Mouse (Mus musculus): ENCODE data around the gene Ift43. TPM values are rescaled to one million over a fixed set of nuclear protein-coding genes. Genes with fewer than 3 reads are reported as not detected.

Ift43 gene
- polyA plus RNA-seq, 1 experiment from 2014 or later = 57.7 TPM

- Histone ChIP-seq H3K27me3 (replicated peaks) (no peaks in the 10 kb centered on the region), H3K9me3 (no peaks in the 10 kb centered on the region), H3K4me1 (peaks cover 16% of the 10 kb centered on the region), H3K4me2 (no peak overlapping the region), H3K4me3 (replicated peaks) (no peak overlapping the region), H3K36me3 (no peaks in the 10 kb centered on the region), H3K9ac (no peak overlapping the region), H3K27ac (no peak overlapping the region)
- ATAC-seq (ENCODE audit: insufficient read depth, low FRiP score, low read depth) = no peak
- 88% methylated on average over 6 of the region's 6 CpGs for WGBS
Observed at GRCm38 (mm10) chr12:86161436-86161835, 79.1 kb downstream of the Ift43 start.

- peaks cover 16% of the 10 kb centered on the region for H3K4me1 ChIP-seq
- no peaks in the 10 kb centered on the region for H3K27me3 ChIP-seq (replicated peaks)
- no peak overlapping the region for H3K27ac ChIP-seq
- no peaks in the 10 kb centered on the region for H3K9me3 ChIP-seq
- ATAC-seq (ENCODE audit: insufficient read depth, low FRiP score, low read depth) = no peak
- no peak overlapping the region for H3K9ac ChIP-seq
- H3K4me3 ChIP-seq (replicated peaks) = no peak overlapping the region
- no peak overlapping the region for H3K4me2 ChIP-seq
- WGBS = 86% methylated on average over 5 of the region's 5 CpGs
- H3K36me3 ChIP-seq = no peaks in the 10 kb centered on the region
Observed at GRCm38 (mm10) chr12:86161942-86162341, 79.6 kb downstream of the Ift43 start.

- no peaks in the 10 kb centered on the region for H3K9me3 ChIP-seq
- peaks cover 11% of the 10 kb centered on the region for H3K4me1 ChIP-seq
- no peaks in the 10 kb centered on the region for H3K27me3 ChIP-seq (replicated peaks)
- no peak overlapping the region for H3K27ac ChIP-seq
- no peak overlapping the region for H3K9ac ChIP-seq
- WGBS = 49% methylated on average over 12 of the region's 12 CpGs
- no peak overlapping the region for H3K4me3 ChIP-seq (replicated peaks)
- no peak overlapping the region for H3K4me2 ChIP-seq
- ATAC-seq (ENCODE audit: insufficient read depth, low FRiP score, low read depth) = no peak
- H3K36me3 ChIP-seq = no peaks in the 10 kb centered on the region
Observed at GRCm38 (mm10) chr12:86162890-86163816, 80.8 kb downstream of the Ift43 start.

- Histone ChIP-seq H3K4me1 (peaks cover 5% of the 10 kb centered on the region; the same call in 1 of the 2 replicates), H3K27me3 (replicated peaks) (0 out of 2 replicates have a peak, but pooled peaks cover 1% of the 10 kb centered on the region), H3K9me3 (no peaks in the 10 kb centered on the region), H3K36me3 (no peaks in the 10 kb centered on the region), H3K9ac (no peak overlapping the region), H3K27ac (no peak overlapping the region), H3K4me2 (no peak overlapping the region), H3K4me3 (replicated peaks) (no peak overlapping the region)
- no peak for ATAC-seq (ENCODE audit: insufficient read depth, low FRiP score, low read depth)
- WGBS = 61% methylated on average over 2 of the region's 2 CpGs
Observed at GRCm38 (mm10) chr12:86166244-86166643, 83.9 kb downstream of the Ift43 start.

- no peak; the same call in 1 of the 2 replicates for ATAC-seq (ENCODE audit: insufficient read depth, low FRiP score, low read depth)
- H3K9me3 ChIP-seq = no peaks in the 10 kb centered on the region
- 42% methylated on average over 9 of the region's 9 CpGs for WGBS
Observed at GRCm38 (mm10) chr12:86167075-86167474, 84.7 kb downstream of the Ift43 start.

GRCm38 (mm10) chr12:86168712-86169111, 86.4 kb downstream of the Ift43 start:
- peaks cover 5% of the 10 kb centered on the region; the same call in 1 of the 2 replicates for H3K4me1 ChIP-seq
- no peak overlapping the region for H3K9ac ChIP-seq
- H3K36me3 ChIP-seq = no peaks in the 10 kb centered on the region
- H3K4me3 ChIP-seq (replicated peaks) = no peak overlapping the region
- H3K9me3 ChIP-seq = no peaks in the 10 kb centered on the region
- 48% methylated on average over 1 of the region's 1 CpGs for WGBS
- no peak overlapping the region for H3K4me2 ChIP-seq
- H3K27me3 ChIP-seq (replicated peaks) = 0 out of 2 replicates have a peak, but pooled peaks cover 3% of the 10 kb centered on the region
- ATAC-seq (ENCODE audit: insufficient read depth, low FRiP score, low read depth) = no peak
- H3K27ac ChIP-seq = no peak overlapping the region

More at GRCm38 (mm10) chr12:86167075-86167474, 84.7 kb downstream of the Ift43 start:
- Histone ChIP-seq H3K4me1 (peaks cover 5% of the 10 kb centered on the region; the same call in 1 of the 2 replicates), H3K4me3 (replicated peaks) (no peak overlapping the region), H3K27me3 (replicated peaks) (0 out of 2 replicates have a peak, but pooled peaks cover 3% of the 10 kb centered on the region), H3K27ac (no peak overlapping the region), H3K36me3 (no peaks in the 10 kb centered on the region), H3K4me2 (no peak overlapping the region), H3K9ac (no peak overlapping the region)

GRCm38 (mm10) chr12:86169195-86169594, 86.9 kb downstream of the Ift43 start:
- Histone ChIP-seq H3K27ac (no peak overlapping the region), H3K27me3 (replicated peaks) (0 out of 2 replicates have a peak, but pooled peaks cover 3% of the 10 kb centered on the region), H3K4me2 (no peak overlapping the region), H3K9ac (no peak overlapping the region), H3K36me3 (no peaks in the 10 kb centered on the region), H3K4me3 (replicated peaks) (no peak overlapping the region), H3K9me3 (no peaks in the 10 kb centered on the region), H3K4me1 (peaks cover 5% of the 10 kb centered on the region; the same call in 1 of the 2 replicates)
- 60% methylated on average over 5 of the region's 5 CpGs for WGBS
- ATAC-seq (ENCODE audit: insufficient read depth, low FRiP score, low read depth) = no peak

GRCm38 (mm10) chr12:86173314-86173713, 91.0 kb downstream of the Ift43 start:
- no peak overlapping the region for H3K27ac ChIP-seq
- no peak overlapping the region for H3K4me2 ChIP-seq
- H3K9ac ChIP-seq = no peak overlapping the region
- H3K27me3 ChIP-seq (replicated peaks) = 0 out of 2 replicates have a peak, but pooled peaks cover 3% of the 10 kb centered on the region
- no peaks in the 10 kb centered on the region for H3K9me3 ChIP-seq
- no peak for ATAC-seq (ENCODE audit: insufficient read depth, low FRiP score, low read depth)
- H3K36me3 ChIP-seq = no peaks in the 10 kb centered on the region
- no peak overlapping the region for H3K4me3 ChIP-seq (replicated peaks)
- 57% methylated on average over 6 of the region's 6 CpGs for WGBS
- H3K4me1 ChIP-seq = no peaks in the 10 kb centered on the region

GRCm38 (mm10) chr12:86174369-86174768, 92.0 kb downstream of the Ift43 start:
- H3K36me3 ChIP-seq = no peaks in the 10 kb centered on the region
- ATAC-seq (ENCODE audit: insufficient read depth, low FRiP score, low read depth) = no peak
- 0 out of 2 replicates have a peak, but pooled peaks cover 3% of the 10 kb centered on the region for H3K27me3 ChIP-seq (replicated peaks)
- H3K27ac ChIP-seq = no peak overlapping the region
- H3K4me1 ChIP-seq = no peaks in the 10 kb centered on the region
- no peaks in the 10 kb centered on the region for H3K9me3 ChIP-seq
- no peak overlapping the region for H3K9ac ChIP-seq
- no peak overlapping the region for H3K4me3 ChIP-seq (replicated peaks)
- no peak overlapping the region for H3K4me2 ChIP-seq
- WGBS = 82% methylated on average over 12 of the region's 12 CpGs

- H3K4me1 ChIP-seq = no peaks in the 10 kb centered on the region
- H3K9ac ChIP-seq = no peak overlapping the region
- H3K4me3 ChIP-seq (replicated peaks) = no peak overlapping the region
- H3K27ac ChIP-seq = no peak overlapping the region
- H3K9me3 ChIP-seq = no peaks in the 10 kb centered on the region
- 23% methylated on average over 12 of the region's 12 CpGs for WGBS
- H3K4me2 ChIP-seq = 0 out of 2 replicates have a peak overlapping the region, but pooled peaks have one; percentile 17
- 0 out of 2 replicates have a peak, but pooled peaks cover 3% of the 10 kb centered on the region for H3K27me3 ChIP-seq (replicated peaks)
- no peak for ATAC-seq (ENCODE audit: insufficient read depth, low FRiP score, low read depth)
- no peaks in the 10 kb centered on the region for H3K36me3 ChIP-seq
Observed at GRCm38 (mm10) chr12:86175476-86175942, 93.2 kb downstream of the Ift43 start.

- no peak overlapping the region for H3K4me2 ChIP-seq
- H3K27me3 ChIP-seq (replicated peaks) = no peaks in the 10 kb centered on the region
- no peaks in the 10 kb centered on the region for H3K9me3 ChIP-seq
- ATAC-seq (ENCODE audit: insufficient read depth, low FRiP score, low read depth) = no peak
- H3K9ac ChIP-seq = no peak overlapping the region
- H3K27ac ChIP-seq = no peak overlapping the region
- no peak overlapping the region for H3K4me3 ChIP-seq (replicated peaks)
- H3K4me1 ChIP-seq = no peaks in the 10 kb centered on the region
- H3K36me3 ChIP-seq = no peaks in the 10 kb centered on the region
- 64% methylated on average over 11 of the region's 11 CpGs for WGBS
Observed at GRCm38 (mm10) chr12:86176675-86177339, 94.5 kb downstream of the Ift43 start.
